Mouse (Mus musculus): ENCODE results near the gene 1810043G02Rik.
A peak's percentile ranks its signal among the peaks of the same experiment; 100 is the strongest.
"Not testable (repeated sequence)": the region's sequence is repeated elsewhere in the genome, so short reads cannot be mapped to it uniquely, and the experiment has no call there.

1810043G02Rik gene

GRCm38 (mm10) chr10:77978351-77979350 lies at the start of gene 1810043G02Rik:
Gene 1810043G02Rik (plus strand): TSS chr10:77978524.
- peak; percentile 94 to 99 for DNase-seq (ENCODE audit: low read depth in 1 of 2, low spot score in 2 of 2)

DNA sequence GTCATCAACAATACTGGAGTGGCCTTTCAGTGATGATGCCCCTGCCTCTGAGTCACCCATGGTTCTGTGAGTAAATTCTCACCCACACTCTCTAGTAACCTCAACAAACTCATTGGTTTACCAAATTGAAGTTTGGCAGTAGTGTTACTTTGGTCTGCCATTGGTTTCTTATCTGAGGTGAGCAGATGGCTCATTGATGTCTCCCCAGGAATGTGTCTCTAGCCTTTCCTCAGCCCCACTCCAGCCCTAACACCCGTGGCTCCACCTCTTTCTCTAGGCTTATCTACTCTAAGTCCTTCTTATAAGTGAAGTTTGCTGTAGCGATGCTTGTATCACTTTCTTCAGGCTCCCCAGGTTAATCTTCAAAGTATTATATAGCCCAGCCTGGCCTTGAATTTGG lies 38.6 kb upstream of the 1810043G02Rik start:
- no peak for DNase-seq (ENCODE audit: low read depth in 1 of 2, low spot score in 2 of 2)

GRCm38 (mm10) chr10:77950468-77950867 lies 27.9 kb upstream of the 1810043G02Rik start:
- DNase-seq (ENCODE audit: low read depth in 1 of 2, low spot score in 2 of 2) = not testable (repeated sequence)

- no peak for DNase-seq (ENCODE audit: low read depth in 1 of 2, low spot score in 2 of 2)
Observed at GRCm38 (mm10) chr10:77962725-77963124, 15.6 kb upstream of the 1810043G02Rik start.

DNA sequence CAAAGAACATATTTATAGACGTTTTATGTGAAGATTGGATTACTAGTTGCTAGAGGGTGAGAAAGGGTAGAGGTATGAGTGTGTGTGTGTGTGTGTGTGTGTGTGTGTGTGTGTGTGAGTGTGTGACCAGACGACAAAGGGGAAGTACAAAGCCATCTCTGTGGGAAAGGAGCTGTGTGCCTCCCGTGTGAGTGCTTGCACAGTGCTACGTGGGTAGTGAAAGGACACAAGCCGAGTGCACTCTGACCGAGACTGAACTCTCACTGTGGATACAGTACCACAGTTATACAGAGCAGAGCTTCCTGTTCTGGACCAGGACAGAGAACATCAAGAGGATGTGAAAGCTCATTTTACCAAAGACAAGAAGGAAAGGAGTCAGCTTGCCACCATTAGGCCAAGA lies 14.4 kb upstream of the 1810043G02Rik start:
- DNase-seq (ENCODE audit: low read depth in 1 of 2, low spot score in 2 of 2) = peak in 1 of 2 experiments; percentile 58

GRCm38 (mm10) chr10:77969274-77969972 lies 8.9 kb upstream of the 1810043G02Rik start:
- DNase-seq (ENCODE audit: low read depth in 1 of 2, low spot score in 2 of 2) = peak in 1 of 2 experiments; percentile 57

DNA sequence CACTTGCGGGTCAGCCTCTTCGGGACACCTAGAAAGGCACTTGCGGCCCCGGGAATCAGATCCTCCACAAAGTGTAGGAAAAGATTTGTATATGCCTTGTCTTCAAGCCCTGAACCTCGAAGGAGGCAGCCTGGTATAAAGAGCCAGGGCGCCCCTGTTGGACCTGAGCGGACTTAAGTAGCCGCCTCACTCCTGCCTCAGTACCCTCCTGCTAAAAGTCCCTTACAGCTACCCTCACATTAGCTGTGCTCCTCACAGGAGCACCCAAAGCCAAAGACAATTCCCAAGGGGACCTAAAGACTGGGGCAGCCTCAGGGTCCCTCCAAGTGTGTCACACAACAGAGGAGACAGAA lies 8.4 kb upstream of the 1810043G02Rik start:
- DNase-seq (ENCODE audit: low read depth in 1 of 2, low spot score in 2 of 2) = no peak

GRCm38 (mm10) chr10:77970481-77970880 lies 7.8 kb upstream of the 1810043G02Rik start, which contains the start of gene Trpm2:
Gene Trpm2 (minus strand): TSS chr10:77970563.
- peak; percentile 66 to 69 for DNase-seq (ENCODE audit: low read depth in 1 of 2, low spot score in 2 of 2)

GRCm38 (mm10) chr10:77971191-77971590 lies 7.1 kb upstream of the 1810043G02Rik start:
- peak in 1 of 2 experiments; percentile 49 for DNase-seq (ENCODE audit: low read depth in 1 of 2, low spot score in 2 of 2)

DNA sequence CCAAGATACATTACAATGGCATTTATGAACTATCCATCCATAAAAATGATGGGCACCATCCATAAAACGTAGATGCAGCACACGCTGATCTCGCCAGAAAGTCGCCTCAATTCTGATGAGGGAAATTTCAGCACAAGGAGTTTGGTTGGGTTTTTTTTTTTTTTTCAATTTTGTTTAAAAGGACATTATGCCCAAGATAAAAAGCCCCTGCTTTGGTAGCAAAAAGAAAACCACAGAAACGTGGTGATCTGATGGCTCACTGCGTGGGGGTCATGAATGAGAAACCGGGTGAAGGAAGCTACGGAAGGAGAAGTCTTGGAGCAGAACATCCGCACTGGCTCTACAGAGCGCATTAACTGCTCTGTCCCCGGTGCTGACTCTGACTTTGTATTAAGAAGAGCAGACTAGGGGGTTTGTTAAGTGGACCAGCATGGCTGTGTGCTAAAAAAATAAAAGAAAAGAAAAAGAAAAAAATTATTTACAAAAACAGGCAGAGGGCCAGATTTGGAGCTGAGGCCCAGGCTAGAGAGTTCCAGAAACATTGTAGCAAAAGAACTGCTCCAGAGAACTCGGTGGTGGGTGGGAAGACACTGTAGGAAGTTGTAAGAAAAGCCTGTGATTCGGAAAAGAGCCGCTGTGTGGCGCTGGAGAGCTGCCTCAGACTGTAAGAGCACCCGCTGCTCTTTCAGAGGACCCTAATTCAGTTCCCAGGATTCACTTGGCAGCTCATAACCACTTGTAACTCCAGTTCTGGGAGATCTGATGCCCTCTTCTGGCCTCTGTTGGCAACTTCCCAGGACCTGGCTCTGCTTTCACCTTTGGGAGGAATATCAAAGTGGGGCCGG lies 6.4 kb upstream of the 1810043G02Rik start:
- peak in 1 of 2 experiments; percentile 39 for DNase-seq (ENCODE audit: low read depth in 1 of 2, low spot score in 2 of 2)

- DNase-seq (ENCODE audit: low read depth in 1 of 2, low spot score in 2 of 2) = peak in 1 of 2 experiments; percentile 16
Observed at GRCm38 (mm10) chr10:77974323-77974722, 4.0 kb upstream of the 1810043G02Rik start.

- DNase-seq (ENCODE audit: low read depth in 1 of 2, low spot score in 2 of 2) = no peak
Observed at GRCm38 (mm10) chr10:77974811-77975210, 3.5 kb upstream of the 1810043G02Rik start.

GRCm38 (mm10) chr10:77975653-77976052 lies 2.7 kb upstream of the 1810043G02Rik start:
- no peak for DNase-seq (ENCODE audit: low read depth in 1 of 2, low spot score in 2 of 2)

DNA sequence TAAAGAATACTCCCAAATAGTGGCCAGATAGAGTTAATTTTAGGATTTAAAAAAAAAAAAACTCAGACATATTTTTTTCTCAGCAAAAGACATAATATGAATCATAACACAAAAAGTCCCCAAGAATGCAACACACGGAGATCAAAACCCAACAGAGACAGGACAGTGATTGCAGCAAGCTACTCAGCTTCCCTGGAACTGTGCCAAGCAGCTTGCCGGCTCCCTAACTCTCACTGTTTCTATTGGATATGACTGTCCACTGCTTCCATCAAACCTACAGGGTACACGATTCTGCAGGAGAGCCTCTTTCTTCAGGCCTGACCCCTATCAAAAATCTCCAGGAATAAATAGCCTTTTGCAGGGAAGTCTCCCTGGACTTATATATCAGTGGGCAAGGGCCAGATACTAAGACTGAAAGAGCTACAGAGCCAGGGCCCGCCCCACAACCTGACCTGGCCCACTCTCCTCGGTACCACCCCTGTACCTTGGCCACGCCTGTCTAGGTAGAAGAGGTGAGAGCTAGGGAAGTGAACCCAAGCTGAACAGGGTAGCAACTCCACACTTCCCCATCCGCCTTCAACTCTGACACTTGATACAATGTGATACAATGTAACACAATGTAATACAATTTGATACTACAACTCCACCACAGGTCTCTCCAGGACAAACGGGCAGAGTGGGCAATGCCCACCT lies 1.7 kb upstream of the 1810043G02Rik start:
- DNase-seq (ENCODE audit: low read depth in 1 of 2, low spot score in 2 of 2) = no peak

- DNase-seq (ENCODE audit: low read depth in 1 of 2, low spot score in 2 of 2) = peak in 1 of 2 experiments; percentile 50
Observed at GRCm38 (mm10) chr10:77984660-77985059, 6.3 kb downstream of the 1810043G02Rik start.

GRCm38 (mm10) chr10:77985775-77986174 lies 7.5 kb downstream of the 1810043G02Rik start:
- no peak for DNase-seq (ENCODE audit: low read depth in 1 of 2, low spot score in 2 of 2)

- no peak for DNase-seq (ENCODE audit: low read depth in 1 of 2, low spot score in 2 of 2)
Observed at GRCm38 (mm10) chr10:77995639-77996038, 17.3 kb downstream of the 1810043G02Rik start.

DNA sequence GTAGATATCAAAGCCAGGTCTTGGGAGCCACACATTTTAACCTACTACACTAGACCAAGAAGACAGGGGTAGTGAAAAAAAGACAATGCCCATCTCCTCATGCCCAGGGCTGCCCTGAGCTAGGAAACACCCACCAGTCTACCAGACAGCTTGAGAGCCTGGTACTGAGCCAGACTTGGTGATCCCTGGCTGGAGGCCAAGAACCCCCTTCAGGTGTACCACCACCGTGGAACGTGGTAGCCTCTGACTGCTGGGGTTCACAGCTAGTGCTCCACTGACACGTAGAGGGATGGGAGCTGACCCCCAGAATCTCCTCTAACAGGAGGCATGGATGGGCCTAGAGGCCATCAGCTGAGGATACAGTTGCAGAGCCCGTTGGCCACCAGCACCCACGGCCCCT lies 21.9 kb downstream of the 1810043G02Rik start:
- no peak for DNase-seq (ENCODE audit: low read depth in 1 of 2, low spot score in 2 of 2)

DNA sequence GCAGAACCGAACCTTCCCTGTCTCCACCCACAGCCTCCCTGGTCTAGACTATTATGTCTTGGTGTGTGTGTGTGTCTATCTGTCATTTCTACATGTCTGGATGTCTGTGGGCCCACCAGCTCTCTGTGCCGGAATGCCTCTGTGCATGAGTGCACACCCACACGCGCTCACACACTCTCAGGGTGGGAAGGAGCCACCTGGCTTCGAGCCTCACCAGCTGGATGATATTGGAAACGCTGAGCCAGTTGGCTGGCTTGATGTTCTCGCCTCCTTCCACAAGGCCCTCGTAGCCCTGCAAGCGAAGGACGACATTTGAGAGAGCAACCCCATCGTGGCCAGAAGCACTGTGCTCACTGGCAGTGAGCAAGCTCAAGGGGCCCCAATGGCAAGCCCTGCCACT lies 23.5 kb downstream of the 1810043G02Rik start:
- no peak for DNase-seq (ENCODE audit: low read depth in 1 of 2, low spot score in 2 of 2)

GRCm38 (mm10) chr10:78002316-78002715 lies 24.0 kb downstream of the 1810043G02Rik start:
- no peak for DNase-seq (ENCODE audit: low read depth in 1 of 2, low spot score in 2 of 2)

All from monocyte, adult 2 months (primary cell).